Mouse (Mus musculus) adipocyte (in vitro differentiated cells): ENCODE data around the gene Srp72.

Experiments used
- DNase-seq: peaks from one replicate; pipeline ENCODE4 v3.0.0-alpha.2; 2016; ENCODE audit warnings: low spot score

Gene Srp72

DNA sequence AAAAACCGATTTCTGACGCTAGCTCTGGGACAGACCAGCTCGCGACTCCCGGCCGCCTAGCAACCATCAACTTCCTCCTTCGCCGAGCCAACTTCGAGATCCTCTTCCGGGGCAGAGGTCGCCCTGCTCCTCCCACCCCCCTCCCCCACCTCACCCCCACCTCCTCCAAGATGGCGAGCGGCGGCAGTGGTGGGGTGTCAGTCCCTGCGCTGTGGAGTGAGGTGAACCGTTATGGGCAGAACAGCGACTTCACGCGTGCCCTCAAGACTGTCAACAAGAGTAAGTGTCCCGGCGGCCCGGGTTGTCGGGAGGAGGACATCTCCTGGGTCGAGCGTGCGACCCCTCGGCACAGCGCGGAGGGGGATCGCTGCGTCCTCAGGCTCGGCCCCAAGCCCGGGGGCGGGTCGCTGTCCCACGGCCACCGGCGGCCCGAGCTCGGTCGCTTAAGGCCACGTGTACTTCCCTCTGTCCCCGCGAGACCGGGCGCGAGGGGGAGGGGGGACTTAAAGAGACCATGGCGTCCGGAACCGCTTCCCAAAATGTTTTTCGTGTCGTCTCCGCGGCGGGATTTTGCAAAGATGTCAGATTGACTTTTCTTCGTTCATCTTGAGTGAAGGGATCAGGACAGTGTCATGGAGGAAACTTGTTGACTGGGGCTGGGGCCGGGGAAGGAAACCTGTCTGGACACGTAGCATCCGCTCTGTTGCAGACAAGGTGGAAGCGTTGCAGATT, at the start of gene Srp72:
TSS of gene Srp72 (plus strand) at position 130 of the 732 bp plus-strand sequence.
- peak; percentile 95 for DNase-seq

GRCm38 (mm10) chr5:76928124-76928832, 46.2 kb upstream of the Srp72 start:
- peak; percentile 96 for DNase-seq

DNA sequence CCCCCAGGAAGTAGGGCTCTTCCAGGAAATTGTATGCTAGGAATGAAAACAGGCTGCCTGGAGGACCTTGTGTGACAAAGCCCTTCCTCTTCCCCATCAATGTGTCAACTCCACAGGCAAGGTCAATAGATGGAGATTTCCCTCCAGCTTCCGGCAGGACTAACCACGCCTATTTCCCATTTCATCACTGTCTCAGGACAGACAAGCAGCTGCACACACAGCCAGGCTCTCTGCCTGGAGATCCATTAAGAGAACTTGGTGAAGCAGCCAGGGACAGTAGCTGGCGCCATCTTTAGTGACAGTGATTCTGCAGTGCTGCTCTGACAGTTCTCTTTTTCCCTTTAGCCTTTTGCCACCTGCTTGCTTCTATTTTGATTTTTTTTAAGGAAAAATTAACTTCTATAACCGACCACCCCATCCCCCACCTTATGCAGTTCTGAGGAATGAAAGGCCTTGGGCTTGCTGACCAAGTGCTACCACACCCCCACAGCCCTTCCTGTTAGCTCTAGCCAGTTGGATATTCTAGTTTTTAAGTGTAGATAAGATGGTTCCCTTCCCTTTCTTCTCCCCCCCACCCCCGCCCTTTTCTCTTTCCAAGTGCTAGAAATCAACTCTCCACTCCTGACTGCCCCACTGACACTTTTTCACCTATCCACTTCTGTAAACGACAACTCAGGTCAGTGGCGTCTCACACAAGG, 45.2 kb upstream of the Srp72 start:
- DNase-seq = peak; percentile 72

- no peak for DNase-seq
These were observed 34.8 kb upstream of the Srp72 start for GRCm38 (mm10) chr5:76939717-76940116.

DNA sequence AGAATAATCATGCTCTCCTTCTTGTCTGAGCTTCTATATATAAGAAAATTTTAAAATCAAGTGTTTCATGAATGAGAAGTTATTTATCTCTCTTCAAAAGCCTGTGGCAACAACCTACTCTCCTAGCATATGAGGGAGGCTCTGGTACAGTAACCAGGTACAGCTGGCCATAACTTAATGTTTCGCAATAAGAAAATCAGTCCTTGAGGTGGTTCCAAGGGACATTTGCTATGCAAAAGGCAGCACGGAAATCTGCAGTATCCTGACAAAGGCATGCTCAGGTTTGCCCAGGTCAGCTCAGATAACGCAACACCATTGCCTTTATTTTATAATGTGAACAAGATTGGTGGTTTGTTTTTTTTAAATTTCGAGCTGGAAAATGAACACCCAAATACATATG, 32.5 kb upstream of the Srp72 start:
- DNase-seq = no peak

- DNase-seq = no peak
These were observed 32.0 kb upstream of the Srp72 start for GRCm38 (mm10) chr5:76942505-76942904.

GRCm38 (mm10) chr5:76944965-76945677, 29.4 kb upstream of the Srp72 start:
- DNase-seq = no peak

DNA sequence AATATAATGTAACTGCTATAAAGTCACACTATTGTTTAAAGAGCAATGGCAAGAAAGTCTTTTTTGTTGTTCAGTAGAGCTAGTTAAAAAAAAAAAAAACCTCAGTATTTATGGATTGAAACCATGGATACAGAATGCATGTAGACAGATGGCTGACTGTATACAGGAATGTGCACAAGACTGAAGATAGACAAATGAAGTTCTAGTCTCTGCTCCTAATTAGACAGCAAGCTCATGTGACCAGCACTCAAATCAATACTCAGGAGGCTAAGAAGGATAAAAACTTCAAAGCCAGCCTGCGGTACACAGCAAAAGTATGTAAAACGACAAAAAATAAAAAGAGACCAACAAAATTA, 28.8 kb upstream of the Srp72 start:
- DNase-seq = no peak

- no peak for DNase-seq
These were observed 27.3 kb upstream of the Srp72 start for GRCm38 (mm10) chr5:76947142-76947541.

DNA sequence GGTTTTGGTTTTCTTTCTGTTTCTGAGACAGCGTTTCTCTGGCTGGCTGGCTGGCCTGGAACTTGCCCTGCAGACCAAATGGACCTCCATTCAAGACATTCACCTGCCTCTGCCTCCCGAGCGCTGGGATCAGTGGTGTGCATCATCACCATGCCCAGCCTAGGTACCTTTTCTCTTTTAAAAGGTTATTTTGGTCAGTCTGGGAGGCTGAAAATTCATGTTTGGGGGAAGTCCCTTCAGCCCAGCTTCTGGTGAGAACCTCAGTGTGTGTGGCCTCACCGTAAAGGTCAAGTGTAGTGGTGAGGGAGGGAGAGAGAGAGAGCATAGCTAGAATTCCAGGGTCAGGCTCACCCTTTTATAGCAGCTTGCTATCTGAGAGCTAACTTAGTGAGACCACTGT, 26.7 kb upstream of the Srp72 start:
- no peak for DNase-seq

- DNase-seq = peak; percentile 56
These were observed 24.0 kb upstream of the Srp72 start for GRCm38 (mm10) chr5:76950343-76951105.

DNA sequence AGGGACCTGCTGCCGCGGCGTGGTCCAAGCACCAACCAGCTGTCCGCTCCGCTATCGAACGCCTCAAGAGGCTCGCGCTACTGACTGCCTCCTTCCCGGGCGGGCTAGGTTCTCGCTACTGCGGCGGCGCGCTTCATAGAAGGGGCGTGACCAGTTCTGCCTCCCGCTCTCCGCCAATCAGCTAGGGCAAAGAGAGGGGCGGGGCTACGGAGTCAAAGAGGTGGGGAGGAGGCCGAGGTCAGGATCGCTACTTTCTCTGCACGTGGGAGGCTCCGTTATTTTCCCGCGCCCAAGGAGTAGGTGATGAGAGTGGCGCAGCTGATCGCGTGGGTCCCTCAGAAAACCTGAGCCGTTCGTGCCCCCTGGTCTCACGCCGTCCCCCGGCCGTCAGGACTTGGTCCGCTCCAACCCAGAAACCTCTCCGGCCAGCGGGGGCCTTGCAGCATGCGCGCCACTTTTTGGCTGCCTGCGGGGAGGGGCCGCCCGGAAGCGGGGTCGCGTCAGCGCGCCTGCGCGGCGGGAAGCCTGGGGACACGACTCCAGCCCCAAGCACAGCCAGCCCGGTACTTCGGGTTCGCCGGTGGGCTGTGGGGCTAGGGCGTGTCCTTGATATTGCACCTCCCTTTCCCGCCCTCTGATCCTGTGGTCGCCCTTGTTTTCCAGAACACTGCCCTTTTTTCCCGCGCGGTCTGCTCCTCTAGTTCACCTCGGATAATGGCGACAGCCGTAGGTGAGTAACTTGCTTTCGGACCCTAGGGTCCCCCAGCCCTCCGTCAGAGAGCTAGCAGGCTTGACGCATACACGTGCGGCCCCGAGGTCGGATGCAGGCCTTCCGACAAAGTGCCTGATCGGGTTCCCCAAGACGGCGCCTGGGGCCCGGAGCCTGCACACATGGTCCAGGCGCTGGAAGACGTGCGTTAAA, 23.1 kb upstream of the Srp72 start, which contains the start of the genes Paics and Ppat:
TSS of gene Paics (plus strand) at position 202 of the 922 bp plus-strand sequence.
TSS of gene Ppat (minus strand) at position 473 of the 922 bp plus-strand sequence.
- peak; percentile 100 for DNase-seq

DNA sequence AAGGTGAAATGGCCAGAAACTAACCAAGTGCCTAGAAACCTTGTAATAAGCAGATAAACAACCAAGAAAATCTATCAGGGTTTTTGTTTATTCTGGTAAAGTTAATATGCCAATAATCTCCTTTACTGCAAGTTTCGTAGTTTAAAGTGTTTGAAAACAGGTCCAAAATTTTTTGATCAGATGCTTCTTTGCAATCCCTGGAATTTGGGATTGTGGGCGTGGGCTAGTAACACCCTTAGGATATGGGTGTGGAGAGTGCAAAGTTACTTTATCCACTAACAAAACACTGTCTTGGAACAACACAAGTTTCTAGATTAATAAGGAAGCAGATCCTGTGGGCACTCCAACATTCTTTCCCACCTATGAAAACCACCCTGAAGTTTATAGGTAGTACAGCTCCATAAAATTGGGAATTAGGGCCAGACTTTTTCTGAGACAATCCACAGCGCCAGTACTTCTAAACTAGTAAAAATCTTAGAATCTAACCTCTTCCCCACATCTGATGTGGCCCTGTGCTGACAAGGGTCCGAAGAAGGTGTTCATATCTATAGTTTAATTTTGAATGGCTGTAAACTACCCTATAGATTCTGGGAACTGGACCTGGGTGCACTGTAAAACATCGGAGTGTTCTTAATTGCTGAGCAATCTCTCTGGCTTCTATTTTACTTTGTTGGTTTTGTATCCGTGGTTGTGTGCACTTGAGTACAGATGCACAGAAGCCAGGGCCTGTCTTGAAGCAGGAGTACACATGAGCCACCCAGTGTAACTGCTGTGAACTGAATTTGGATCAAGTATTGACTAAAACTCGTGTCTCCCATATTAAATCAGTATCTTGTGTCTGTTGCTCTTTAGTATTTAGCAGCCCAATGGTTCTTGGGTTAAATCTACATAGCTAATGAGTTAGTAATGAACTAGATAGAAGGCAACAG, 22.1 kb upstream of the Srp72 start:
- DNase-seq = peak; percentile 57

GRCm38 (mm10) chr5:76953794-76954193, 20.7 kb upstream of the Srp72 start:
- no peak for DNase-seq

DNA sequence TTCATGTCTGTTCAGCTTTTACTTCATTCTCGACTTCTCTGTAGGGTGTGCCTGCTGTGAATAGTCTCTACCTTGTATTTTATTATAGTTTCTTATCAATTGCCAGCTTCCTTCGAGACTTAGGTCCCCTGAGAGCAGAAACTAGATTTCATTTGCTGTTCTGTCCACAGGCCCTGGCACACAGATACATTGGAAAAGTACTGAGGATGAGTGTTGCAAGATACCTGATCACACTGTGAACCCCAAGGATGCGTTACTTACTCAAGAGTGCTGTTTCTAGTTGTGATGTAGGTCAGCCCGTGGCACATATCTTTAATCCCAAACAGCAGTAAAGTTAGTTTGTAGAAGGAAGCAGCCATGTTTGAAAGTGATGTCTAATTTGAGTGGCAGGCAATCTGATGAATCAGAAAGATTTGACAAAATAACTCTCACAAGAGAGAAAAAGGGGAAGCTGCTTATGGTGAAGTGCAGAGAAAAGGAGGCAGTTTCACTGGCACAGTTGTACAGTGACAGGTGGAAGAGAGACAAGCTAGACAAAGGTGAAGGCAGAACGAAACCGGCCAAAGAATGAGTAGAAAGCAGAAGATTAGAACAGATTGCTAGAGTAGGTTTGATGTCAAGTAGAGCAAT, 20.1 kb upstream of the Srp72 start:
- no peak for DNase-seq

GRCm38 (mm10) chr5:76955474-76955873, 19.0 kb upstream of the Srp72 start:
- DNase-seq = no peak

DNA sequence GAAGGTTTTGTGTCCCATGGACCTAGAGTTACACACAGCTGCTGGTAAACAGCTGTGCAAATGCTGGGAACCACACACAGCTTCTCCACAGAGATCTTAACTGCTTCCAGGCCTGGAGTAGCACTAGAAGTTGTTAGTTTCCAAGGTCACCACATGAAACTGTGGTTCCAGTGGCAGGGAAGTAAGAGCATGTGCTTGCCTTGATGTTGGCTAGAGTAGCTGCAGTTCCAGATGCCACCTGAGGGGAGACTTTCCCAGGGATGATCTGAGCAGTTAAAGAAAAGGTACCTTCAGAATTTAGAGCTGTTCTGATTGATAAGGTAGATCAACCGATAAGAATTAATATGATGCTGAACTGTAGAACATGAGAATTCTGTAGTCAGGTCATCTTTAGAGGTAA, 16.5 kb upstream of the Srp72 start:
- no peak for DNase-seq

GRCm38 (mm10) chr5:76959587-76959986, 14.9 kb upstream of the Srp72 start:
- no peak for DNase-seq

DNA sequence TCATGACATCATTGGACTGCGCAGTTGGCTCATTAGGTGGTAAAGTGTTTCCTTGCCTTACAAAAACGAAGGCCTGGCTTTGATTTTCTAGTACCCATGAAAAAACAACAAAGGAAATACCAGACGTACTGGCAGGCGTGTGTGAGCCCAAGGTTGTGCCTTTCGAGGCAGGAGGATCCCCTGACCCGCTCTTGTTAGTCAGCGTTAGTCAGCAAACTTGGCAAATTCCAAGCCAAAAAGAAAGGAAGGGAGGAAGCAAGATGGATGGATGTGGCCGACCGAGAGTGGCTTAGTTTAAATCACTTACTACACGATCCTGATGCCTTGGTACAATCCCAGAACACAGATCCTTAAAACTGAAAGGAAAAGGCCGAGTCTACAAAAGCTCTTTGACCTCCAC, 11.9 kb upstream of the Srp72 start:
- DNase-seq = peak; percentile 53
